Comparison of ENCODE assay signal across 23 mouse cellular contexts in genomic region chr19:55157029-55157428, GRCm38 (mm10). TPM values are rescaled to one million over a fixed set of nuclear protein-coding genes. Genes with fewer than 3 reads are reported as not detected.
"Had no signal": no experiment of that assay in that cellular context is flagged by ENCODE, and none has a peak within 500 bp of the region (broad histone marks: within the 10 kb centered on the region; RNA-seq: fewer than 3 reads in every experiment).

No protein-coding gene starts in this region.

- ATAC-seq: midbrain, embryonic 16.5 days had no signal

- H3K27me3 ChIP-seq: midbrain, embryonic 12.5 days; neural tube, embryonic 13.5 days; neural tube, embryonic 15.5 days had no signal

- H3K4me1 ChIP-seq: midbrain, embryonic 12.5 days; neural tube, embryonic 13.5 days; neural tube, embryonic 15.5 days had no signal

- H3K9ac ChIP-seq: lung, embryonic 14.5 days; midbrain, embryonic 12.5 days; neural tube, embryonic 13.5 days; neural tube, embryonic 15.5 days had no signal

- H3K9me3 ChIP-seq: midbrain, embryonic 10.5 days; midbrain, embryonic 12.5 days; neural tube, embryonic 13.5 days; neural tube, embryonic 15.5 days had no signal

- H3K27ac ChIP-seq: midbrain, embryonic 10.5 days; midbrain, embryonic 12.5 days; neural tube, embryonic 13.5 days; neural tube, embryonic 15.5 days had no signal

- DNase-seq: lung, adult 18-20 months; lung, embryonic 14.5 days; lung, postnatal 10 days; lung, postnatal 4 days; midbrain, embryonic 14.5 days; retina, postnatal 1 day; right cerebral cortex, adult 18-20 months; right cerebral cortex, postnatal 25 days; right cerebral cortex, postnatal 4 days; spleen, adult 18-20 months; thymus, adult 18-20 months; thymus, postnatal 14 days; thymus, postnatal 36 days had no signal

- H3K4me3 ChIP-seq: midbrain, embryonic 10.5 days; midbrain, embryonic 12.5 days; myocyte; neural tube, embryonic 13.5 days; neural tube, embryonic 15.5 days had no signal

- H3K4me2 ChIP-seq: lung, embryonic 14.5 days; midbrain, embryonic 12.5 days; neural tube, embryonic 13.5 days; neural tube, embryonic 15.5 days had no signal

- H3K36me3 ChIP-seq: midbrain, embryonic 10.5 days; midbrain, embryonic 12.5 days; neural tube, embryonic 13.5 days; neural tube, embryonic 15.5 days had no signal

RNA-seq across cellular contexts. Expression of gene Tectb, which starts 23.5 kb away (rescaled TPM):
- total RNA-seq: megakaryocyte, adult 5-6 weeks; megakaryocyte-erythroid progenitor cell, adult 5-6 weeks had no signal
- polyA plus RNA-seq: lung, embryonic 14.5 days; midbrain, embryonic 10.5 days; myocyte; neural tube, embryonic 11.5 days; neural tube, embryonic 15.5 days; small intestine, adult 2 months had no signal
